Mouse (Mus musculus): ENCODE results near the gene Ssty1. TPM values are rescaled to one million over a fixed set of nuclear protein-coding genes. Genes with fewer than 3 reads are reported as not detected.
"Not testable (repeated sequence)": the region's sequence is repeated elsewhere in the genome, so short reads cannot be mapped to it uniquely, and the experiment has no call there.

Gene Ssty1
- polyA plus RNA-seq (2016; fragmentation: Nextera tagmentation; extraction: Ambion mirVana): not detected in 2 replicates

DNA sequence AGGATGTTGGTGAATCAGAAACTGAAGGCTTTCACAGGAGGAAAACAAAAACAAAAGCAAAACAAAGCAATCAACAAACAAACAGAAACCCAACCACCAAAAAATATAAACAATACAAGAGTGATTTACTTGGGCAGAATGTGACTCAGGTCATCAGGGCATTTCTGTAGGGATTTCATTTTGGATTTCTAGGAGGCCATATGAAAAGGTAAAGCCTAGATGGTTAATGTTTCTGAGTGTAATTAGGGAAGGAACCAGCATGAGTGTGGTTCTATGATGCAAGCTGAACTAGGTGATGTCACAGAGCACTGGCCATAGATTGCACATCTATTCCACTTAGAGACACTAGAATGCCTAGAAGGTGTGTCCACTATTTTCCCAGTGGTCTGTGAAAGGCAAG, at the start of gene Ssty1:
Gene Ssty1 (plus strand): TSS at position 301 of the 400 bp plus-strand sequence.
- not testable (repeated sequence) for H3K4me3 ChIP-seq, H3K36me3 ChIP-seq

DNA sequence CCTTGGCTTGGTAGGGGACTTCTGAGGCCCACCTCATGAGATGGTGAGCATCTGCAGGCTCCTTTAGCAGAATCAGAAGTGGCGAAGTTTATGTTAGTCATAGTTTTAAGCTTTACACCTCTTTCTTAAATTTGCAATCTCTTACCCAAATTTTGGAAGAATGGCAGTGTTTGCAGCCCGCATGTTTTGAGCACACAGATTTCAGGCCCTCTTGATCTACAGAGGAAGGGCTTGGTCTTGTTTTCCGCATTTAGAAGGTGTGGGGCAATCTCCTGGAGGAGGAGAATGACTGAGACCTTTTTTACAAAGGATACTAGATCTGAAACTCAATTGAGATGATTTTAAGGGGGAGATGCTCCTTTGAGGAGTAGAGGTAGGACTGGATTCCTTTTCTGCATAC, 27.2 kb upstream of the Ssty1 start, which contains the start of gene Gm21764:
Gene Gm21764 (minus strand): TSS at position 101 of the 400 bp plus-strand sequence.
- WGBS: no CpG with 5 or more reads among the region's 3 CpGs
- not testable (repeated sequence) for H3K4me1 ChIP-seq; H3K9ac ChIP-seq; ATAC-seq (ENCODE audit: low FRiP score); H3K27me3 ChIP-seq; H3K4me3 ChIP-seq; H3K36me3 ChIP-seq; H3K9me3 ChIP-seq (replicated peaks); H3K4me2 ChIP-seq (replicated peaks); H3K27ac ChIP-seq

More for the DNA sequence above, at the start of gene Ssty1:
- not testable (repeated sequence) for H3K27me3 ChIP-seq; H3K27ac ChIP-seq; H3K4me1 ChIP-seq; H3K9me3 ChIP-seq (replicated peaks); ATAC-seq (ENCODE audit: low FRiP score); H3K9ac ChIP-seq; H3K4me2 ChIP-seq (replicated peaks)

Other genes with a start within 250 kb of the Ssty1 start
- gene Gm21904, start 242.8 kb upstream of the Ssty1 start, polyA plus RNA-seq (2016; fragmentation: Nextera tagmentation; extraction: Ambion mirVana): not detected in 2 replicates
- not detected in 2 replicates for gene Gm20772, start 214.4 kb upstream of the Ssty1 start, polyA plus RNA-seq (2016; fragmentation: Nextera tagmentation; extraction: Ambion mirVana)
- not detected in 2 replicates for gene Gm20831, start 214.4 kb upstream of the Ssty1 start, polyA plus RNA-seq (2016; fragmentation: Nextera tagmentation; extraction: Ambion mirVana)
- gene Srsy, start 151.8 kb upstream of the Ssty1 start, polyA plus RNA-seq (2016; fragmentation: Nextera tagmentation; extraction: Ambion mirVana): not detected in 2 replicates
- not detected in 2 replicates for gene Gm21764, start 27.3 kb upstream of the Ssty1 start, polyA plus RNA-seq (2016; fragmentation: Nextera tagmentation; extraction: Ambion mirVana)